Mouse (Mus musculus) forebrain, embryonic 16.5 days (tissue): ENCODE measurements around the gene Tbc1d1. TPM values are rescaled to one million over a fixed set of nuclear protein-coding genes. Genes with fewer than 3 reads are reported as not detected.

ENCODE experiments used
- ATAC-seq: fragments of 200-750 bp; cut with Nextera tagmentation; 2 replicates; pipeline ENCODE4 v1.8.0; 2017; ENCODE audit warnings: mild to moderate bottlenecking, moderate library complexity
- H3K27ac ChIP-seq: fragments of 300-500 bp; sonication (generic); 2 replicates; pipeline ENCODE4 v1.5.1; 2014; ENCODE audit warnings: low read length, control low read depth
- H3K27me3 ChIP-seq: fragments of 300-500 bp; sonication (generic); replicated peaks from 2 replicates; pipeline ENCODE4 v1.6.1; 2014; ENCODE audit warnings: low read length; ENCODE audit not compliant: control insufficient read depth, insufficient read depth
- H3K36me3 ChIP-seq: fragments of 300-500 bp; sonication (generic); 2 replicates; pipeline ENCODE4 v1.6.1; 2014; ENCODE audit not compliant: control insufficient read depth, insufficient read depth
- H3K4me1 ChIP-seq: fragments of 300-500 bp; sonication (generic); replicated peaks from 2 replicates; pipeline ENCODE4 v1.6.1; 2014; ENCODE audit warnings: low read length; ENCODE audit not compliant: control insufficient read depth, insufficient read depth
- H3K4me2 ChIP-seq: fragments of 300-500 bp; sonication (generic); 2 replicates; pipeline ENCODE4 v1.6.1; 2014; ENCODE audit warnings: mild to moderate bottlenecking, low read length, control low read depth
- H3K4me3 ChIP-seq: fragments of 300-500 bp; sonication (generic); replicated peaks from 2 replicates; pipeline ENCODE4 v1.5.1; 2014; ENCODE audit warnings: mild to moderate bottlenecking, low read length, control low read depth
- H3K9ac ChIP-seq: fragments of 300-500 bp; sonication (generic); replicated peaks from 2 replicates; pipeline ENCODE4 v1.6.1; 2014; ENCODE audit warnings: low read depth, low read length, control low read depth
- H3K9me3 ChIP-seq: fragments of 300-500 bp; sonication (generic); 2 replicates; pipeline ENCODE4 v1.6.1; 2016; ENCODE audit warnings: low read length; ENCODE audit not compliant: control insufficient read depth
- WGBS: fragments of 180-500 bp; shearing (Covaris S2); extraction: QIAGEN DNeasy Blood & Tissue Kit; methylation state at CpG from one replicate; pipeline ENCODE4 v1.1.7; 2014; 5-methylcytosine and 5-hydroxymethylcytosine counted together
- polyA plus RNA-seq: library from polyadenylated mRNA; unstranded; fragments of >200 nt; fragmentation: Nextera tagmentation; extraction: Ambion mirVana; gene quantifications from 2 replicates; pipeline ENCODE4 v1.2.1, GENCODE M21; 2015

Gene Tbc1d1
- polyA plus RNA-seq, 1 experiment from 2014 or later, result 11.5 TPM

DNA sequence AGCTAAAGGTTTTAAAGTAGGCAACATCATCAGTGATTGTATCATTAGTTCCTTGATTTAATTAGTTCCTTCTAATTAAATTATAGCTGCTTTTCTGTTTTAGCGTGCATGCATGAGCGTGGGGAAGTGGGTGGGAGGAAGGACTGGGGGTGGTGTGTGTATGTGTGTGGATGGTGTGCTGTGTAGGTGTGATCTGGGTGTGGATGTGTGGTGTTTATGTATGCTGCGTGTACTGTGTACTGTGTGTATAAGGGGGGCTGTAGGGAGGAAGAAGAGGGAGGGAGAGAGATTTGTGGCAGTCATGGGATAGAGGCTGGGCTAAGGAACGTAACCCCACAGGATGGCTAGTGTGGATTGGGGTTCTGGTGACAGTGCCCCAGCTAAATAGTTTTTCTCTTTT, 129.2 kb downstream of the Tbc1d1 start:
- Histone ChIP-seq H3K9ac (no peak overlapping the region), H3K4me1 (0 out of 2 replicates have a peak, but pooled peaks cover 5% of the 10 kb centered on the region)
- WGBS, result 81% methylated on average over 4 of the region's 4 CpGs

GRCm38 (mm10) chr5:64285851-64286250, 129.7 kb downstream of the Tbc1d1 start:
- no peak for ATAC-seq
- no peak overlapping the region for H3K4me2 ChIP-seq
- H3K9me3 ChIP-seq, result no peaks in the 10 kb centered on the region
- H3K4me3 ChIP-seq, result no peak overlapping the region
- WGBS, result 94% methylated on average over 13 of the region's 13 CpGs
- H3K4me1 ChIP-seq, result 0 out of 2 replicates have a peak, but pooled peaks cover 5% of the 10 kb centered on the region
- no peaks in the 10 kb centered on the region for H3K36me3 ChIP-seq
- no peak overlapping the region for H3K27ac ChIP-seq
- H3K27me3 ChIP-seq, result no peaks in the 10 kb centered on the region
- no peak overlapping the region for H3K9ac ChIP-seq

More for the DNA sequence above, 129.2 kb downstream of the Tbc1d1 start:
- Histone ChIP-seq H3K27me3 (no peaks in the 10 kb centered on the region), H3K9me3 (no peaks in the 10 kb centered on the region), H3K27ac (no peak overlapping the region), H3K4me3 (no peak overlapping the region), H3K36me3 (no peaks in the 10 kb centered on the region), H3K4me2 (no peak overlapping the region)
- no peak for ATAC-seq

DNA sequence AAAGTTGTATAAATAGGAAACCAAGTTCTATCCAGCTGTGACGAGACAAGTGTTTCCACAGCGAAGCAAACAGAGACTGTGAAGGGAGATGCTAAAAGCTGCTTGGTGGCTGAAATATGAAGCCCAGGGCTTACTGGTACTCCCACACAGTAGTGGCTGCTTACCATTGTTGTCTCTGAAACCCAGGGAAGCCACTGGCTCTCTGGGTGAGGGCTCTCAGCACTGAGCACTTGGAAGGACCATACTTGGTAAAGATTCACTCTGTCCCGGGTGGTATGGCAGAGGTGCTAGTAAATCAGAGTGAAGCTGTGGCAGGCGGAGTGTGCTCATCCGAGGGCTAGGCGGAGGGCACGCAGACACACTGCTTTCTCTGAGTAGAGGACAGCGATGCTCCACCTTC, 131.2 kb downstream of the Tbc1d1 start:
- Histone ChIP-seq H3K27ac (no peak overlapping the region), H3K4me2 (no peak overlapping the region), H3K36me3 (no peaks in the 10 kb centered on the region), H3K4me3 (no peak overlapping the region), H3K9ac (no peak overlapping the region), H3K4me1 (0 out of 2 replicates have a peak, but pooled peaks cover 5% of the 10 kb centered on the region), H3K9me3 (no peaks in the 10 kb centered on the region), H3K27me3 (no peaks in the 10 kb centered on the region)
- ATAC-seq, result no peak
- 88% methylated on average over 8 of the region's 8 CpGs for WGBS

DNA sequence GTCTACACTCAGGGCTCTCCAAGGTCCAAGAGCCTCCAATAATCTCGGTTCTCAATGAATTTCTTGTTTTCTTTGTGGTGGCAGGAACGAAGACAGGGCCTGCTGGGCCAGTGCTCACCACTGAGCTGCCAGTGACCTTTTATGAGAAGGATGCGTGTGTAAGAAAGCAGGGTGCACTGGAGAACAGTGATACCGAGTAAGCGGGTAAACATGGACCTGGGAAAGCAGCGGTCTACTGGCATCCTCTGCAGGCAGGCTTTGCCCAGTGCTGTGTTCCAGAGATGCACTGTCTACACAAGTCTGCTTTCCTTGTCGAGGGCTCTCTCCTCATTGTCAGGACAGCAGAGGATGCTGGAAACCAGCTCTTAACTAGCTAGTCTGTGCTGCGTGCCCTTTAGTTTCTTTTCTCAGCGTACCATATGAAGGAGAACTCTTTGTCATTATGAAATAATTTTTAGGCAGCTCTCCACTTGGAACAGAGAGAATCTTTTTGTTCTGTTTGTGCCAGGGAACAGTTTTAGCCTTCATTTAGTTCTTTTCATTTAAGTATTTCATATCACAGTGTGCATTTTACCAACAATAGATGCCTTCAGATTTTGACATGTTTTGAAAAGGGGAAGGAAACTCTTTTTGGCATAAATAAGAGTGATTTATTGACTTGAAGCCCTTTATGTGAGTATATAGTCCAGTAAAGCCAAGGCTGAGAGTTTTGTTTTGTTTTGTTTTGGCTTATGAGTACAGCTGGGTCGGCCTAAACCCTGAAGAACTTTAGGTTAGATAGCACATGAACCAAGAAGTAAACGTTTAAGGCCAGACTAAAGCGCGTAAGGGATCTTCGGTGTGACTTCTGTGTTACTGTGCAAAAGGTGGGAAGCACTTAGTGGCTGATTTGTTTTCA, 132.2 kb downstream of the Tbc1d1 start:
- no peaks in the 10 kb centered on the region for H3K36me3 ChIP-seq
- H3K9me3 ChIP-seq, result no peaks in the 10 kb centered on the region
- WGBS, result 89% methylated on average over 14 of the region's 14 CpGs
- no peak overlapping the region for H3K4me3 ChIP-seq
- no peak overlapping the region for H3K9ac ChIP-seq
- no peaks in the 10 kb centered on the region for H3K27me3 ChIP-seq
- no peak overlapping the region for H3K4me2 ChIP-seq
- ATAC-seq, result no peak
- H3K4me1 ChIP-seq, result 0 out of 2 replicates have a peak, but pooled peaks cover 5% of the 10 kb centered on the region
- H3K27ac ChIP-seq, result no peak overlapping the region

DNA sequence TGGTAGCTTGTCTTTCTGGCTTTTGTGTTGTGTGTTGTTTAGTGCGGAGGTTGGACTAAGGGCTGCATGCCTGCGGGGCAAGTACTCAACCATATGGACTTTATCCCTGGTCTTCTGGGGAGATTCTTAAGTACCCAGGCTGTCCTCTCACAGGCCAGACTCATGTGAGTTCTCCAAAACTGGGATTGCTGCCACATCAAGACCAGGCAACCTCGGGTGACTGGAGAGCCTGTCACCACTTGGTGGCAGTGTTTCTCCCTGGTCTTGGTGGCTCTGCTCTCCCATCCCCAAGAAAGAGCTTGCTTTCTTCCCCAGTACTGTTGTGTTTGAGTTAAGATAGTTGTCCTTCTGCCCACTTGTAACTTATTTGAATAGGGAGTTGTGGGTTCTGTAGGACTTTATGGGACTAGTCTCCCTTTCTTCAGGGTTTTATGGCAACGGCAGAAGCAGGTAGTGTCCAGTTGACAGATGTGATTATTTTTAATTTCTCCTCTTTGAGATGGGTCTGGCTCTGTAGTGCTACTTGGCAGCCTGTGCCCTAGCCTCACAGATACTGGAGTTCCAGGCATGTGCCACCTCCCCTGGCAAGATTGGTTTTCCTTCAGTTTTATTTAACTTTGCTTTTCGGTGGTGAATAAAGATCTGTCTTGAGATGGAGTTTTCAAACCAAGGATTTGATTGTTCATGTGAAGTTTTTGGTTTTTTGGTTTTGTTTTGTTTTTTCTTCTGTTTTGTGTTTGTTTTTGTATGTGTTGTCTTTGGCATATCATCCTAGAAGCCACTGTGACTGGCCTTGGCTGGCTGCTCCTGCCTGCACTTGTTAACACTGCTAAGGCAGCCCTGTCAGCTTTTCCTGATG, 133.3 kb downstream of the Tbc1d1 start:
- no peak overlapping the region for H3K9ac ChIP-seq
- no peak overlapping the region for H3K27ac ChIP-seq
- no peak overlapping the region for H3K4me3 ChIP-seq
- no peaks in the 10 kb centered on the region for H3K27me3 ChIP-seq
- H3K4me2 ChIP-seq, result no peak overlapping the region
- H3K36me3 ChIP-seq, result no peaks in the 10 kb centered on the region
- peak; percentile 85 for ATAC-seq
- H3K4me1 ChIP-seq, result 0 out of 2 replicates have a peak, but pooled peaks cover 5% of the 10 kb centered on the region
- no peaks in the 10 kb centered on the region for H3K9me3 ChIP-seq
- WGBS, result 62% methylated on average over 5 of the region's 5 CpGs

DNA sequence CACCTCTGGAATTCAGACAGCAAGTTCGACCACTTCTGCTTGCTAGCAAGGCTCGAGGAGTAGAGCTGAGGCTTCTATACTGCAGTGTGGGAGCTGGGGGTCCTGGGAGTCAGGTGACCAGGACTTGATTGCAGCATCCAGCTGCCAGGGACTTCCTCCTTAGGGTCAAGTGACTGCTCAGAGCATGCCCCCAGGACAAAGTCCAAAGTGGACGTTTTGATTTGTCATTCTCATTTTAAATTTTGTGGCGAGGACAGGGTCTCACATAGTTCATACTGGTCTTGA, 133.9 kb downstream of the Tbc1d1 start:
- no peaks in the 10 kb centered on the region for H3K9me3 ChIP-seq
- no peak overlapping the region for H3K27ac ChIP-seq
- no peak overlapping the region for H3K9ac ChIP-seq
- no peak overlapping the region for H3K4me3 ChIP-seq
- H3K27me3 ChIP-seq, result no peaks in the 10 kb centered on the region
- 0 out of 2 replicates have a peak, but pooled peaks cover 5% of the 10 kb centered on the region for H3K4me1 ChIP-seq
- ATAC-seq, result no peak
- 73% methylated on average over 4 of the region's 4 CpGs for WGBS
- no peaks in the 10 kb centered on the region for H3K36me3 ChIP-seq
- no peak overlapping the region for H3K4me2 ChIP-seq

DNA sequence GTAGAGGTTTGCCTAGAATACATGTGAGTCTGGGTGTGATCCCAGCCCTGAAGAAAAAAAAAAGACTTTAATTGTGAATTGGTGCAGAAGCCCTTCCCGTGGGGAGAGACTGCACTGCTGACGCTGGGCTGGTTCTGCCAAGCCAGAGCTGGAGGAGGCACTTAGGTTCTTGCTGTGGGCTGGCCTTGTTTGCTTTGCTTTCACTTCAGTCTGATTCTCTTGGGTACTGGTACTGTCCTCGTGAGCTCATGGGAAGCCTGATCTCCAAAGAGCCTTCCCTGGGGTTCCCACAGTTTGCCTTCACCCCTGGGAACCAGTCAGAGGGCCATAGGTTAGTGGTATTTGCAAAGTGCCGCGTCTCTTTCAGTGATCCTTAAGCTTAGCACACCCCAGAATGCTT, 135.6 kb downstream of the Tbc1d1 start:
- 0 out of 2 replicates have a peak, but pooled peaks cover 5% of the 10 kb centered on the region for H3K4me1 ChIP-seq
- no peak overlapping the region for H3K27ac ChIP-seq
- no peaks in the 10 kb centered on the region for H3K27me3 ChIP-seq
- H3K9me3 ChIP-seq, result no peaks in the 10 kb centered on the region
- no peak for ATAC-seq
- no peak overlapping the region for H3K9ac ChIP-seq
- 77% methylated on average over 5 of the region's 5 CpGs for WGBS
- no peak overlapping the region for H3K4me3 ChIP-seq
- no peak overlapping the region for H3K4me2 ChIP-seq
- no peaks in the 10 kb centered on the region for H3K36me3 ChIP-seq

DNA sequence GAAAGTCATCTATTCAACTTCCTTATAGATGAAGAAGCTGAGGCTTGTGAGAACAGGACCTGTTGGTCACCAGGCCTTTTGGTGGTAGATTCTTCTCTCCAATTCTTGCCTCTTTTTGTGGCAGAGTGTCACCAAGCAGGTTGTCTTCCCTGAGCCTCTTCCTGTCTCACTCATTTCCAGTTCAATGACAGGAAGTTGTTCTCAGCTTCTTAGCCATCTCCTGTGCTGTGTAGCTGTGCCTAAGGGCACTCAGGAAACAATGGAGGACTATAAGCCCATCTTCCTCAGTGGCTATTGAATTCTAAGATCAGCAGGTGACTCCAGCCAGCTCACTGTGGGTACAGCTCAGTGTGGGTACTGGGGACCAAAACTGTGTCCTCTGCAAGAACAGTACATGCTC, 139.5 kb downstream of the Tbc1d1 start:
- ATAC-seq, result no peak
- Histone ChIP-seq H3K9me3 (no peaks in the 10 kb centered on the region), H3K4me3 (no peak overlapping the region), H3K9ac (no peak overlapping the region), H3K4me1 (0 out of 2 replicates have a peak, but pooled peaks cover 2% of the 10 kb centered on the region), H3K27me3 (no peaks in the 10 kb centered on the region), H3K36me3 (no peaks in the 10 kb centered on the region), H3K4me2 (no peak overlapping the region), H3K27ac (no peak overlapping the region)

GRCm38 (mm10) chr5:64296328-64296727, 140.2 kb downstream of the Tbc1d1 start:
- ATAC-seq, result no peak
- Histone ChIP-seq H3K4me2 (no peak overlapping the region), H3K4me3 (no peak overlapping the region), H3K36me3 (no peaks in the 10 kb centered on the region), H3K4me1 (0 out of 2 replicates have a peak, but pooled peaks cover 2% of the 10 kb centered on the region), H3K27ac (no peak overlapping the region), H3K27me3 (no peaks in the 10 kb centered on the region), H3K9ac (no peak overlapping the region), H3K9me3 (no peaks in the 10 kb centered on the region)
- WGBS, result 89% methylated on average over 7 of the region's 7 CpGs
